Mouse (Mus musculus): Measurements from ENCODE around the gene Ccdc142. TPM values are rescaled to one million over a fixed set of nuclear protein-coding genes. Genes with fewer than 3 reads are reported as not detected.

Gene Ccdc142
- polyA plus RNA-seq, 2 experiments = 0.23 to 1.1 TPM

DNA sequence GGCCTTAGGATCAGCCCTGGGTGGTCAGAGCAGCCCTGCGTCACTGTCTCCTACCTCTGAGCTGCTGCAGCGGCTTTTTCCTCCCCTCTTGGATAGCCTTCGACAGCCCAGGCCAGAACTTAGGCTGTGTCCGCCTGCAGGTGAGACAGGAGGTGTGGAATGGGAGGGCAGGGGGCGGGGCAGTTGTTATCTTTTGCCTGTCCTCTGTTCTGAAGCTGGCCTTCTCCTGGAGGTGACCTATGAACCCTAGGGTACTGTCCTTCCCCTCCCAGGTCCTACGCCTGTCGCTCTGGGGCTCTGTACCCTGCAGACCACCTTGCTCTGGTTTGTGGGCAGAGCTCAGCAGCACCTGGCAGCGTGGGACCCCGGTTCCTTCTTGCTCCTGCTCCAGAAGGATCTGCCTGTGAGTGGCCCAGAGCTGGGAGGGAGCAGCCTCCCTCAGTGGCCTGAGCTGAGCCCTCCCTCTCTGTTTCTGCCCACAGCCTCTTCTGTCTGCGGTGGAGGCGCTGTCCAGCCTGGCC, 1.8 kb downstream of the Ccdc142 start:
- H3K9me3 ChIP-seq (ENCODE audit: control insufficient read depth, low read length) = no peaks in the 10 kb centered on the region
- DNase-seq (ENCODE audit: low read depth in 3 of 3, low spot score in 3 of 3) (no peak), ATAC-seq (ENCODE audit: insufficient read depth) (no peak)
- no peak overlapping the region for H3K27ac ChIP-seq
- H3K27me3 ChIP-seq (ENCODE audit: control insufficient read depth, insufficient read depth, low read length) = no peaks in the 10 kb centered on the region
- no peaks in the 10 kb centered on the region for H3K36me3 ChIP-seq (replicated peaks; ENCODE audit: control insufficient read depth, insufficient read depth, low read depth)
- peaks cover 13% of the 10 kb centered on the region in 2 experiments for H3K4me1 ChIP-seq (replicated peaks; ENCODE audit: control insufficient read depth in 2 of 2, insufficient read depth in 2 of 2, low read length in 1 of 2)
- peak overlapping the region; percentile 93 for H3K4me2 ChIP-seq (ENCODE audit: low read depth)
- 69% methylated on average over 11 of the region's 11 CpGs for WGBS (ENCODE audit: insufficient replicate concordance)
- H3K4me3 ChIP-seq (ENCODE audit: insufficient read depth in 1 of 2, low read depth in 2 of 2, low read length in 2 of 2) = 0 out of 4 replicates have a peak overlapping the region, but pooled peaks of 1 of the 2 experiments have one; percentile 81
- H3K9ac ChIP-seq (replicated peaks) = no peak overlapping the region
- TF ChIP-seq EP300 (IDR thresholded peaks at IDR 0.05; ENCODE audit: low read depth) = no peak
- TF ChIP-seq CTCF (IDR thresholded peaks at IDR 0.05; ENCODE audit: low read depth) = 0 out of 2 replicates have a peak, but pooled peaks have one; percentile 22

DNA sequence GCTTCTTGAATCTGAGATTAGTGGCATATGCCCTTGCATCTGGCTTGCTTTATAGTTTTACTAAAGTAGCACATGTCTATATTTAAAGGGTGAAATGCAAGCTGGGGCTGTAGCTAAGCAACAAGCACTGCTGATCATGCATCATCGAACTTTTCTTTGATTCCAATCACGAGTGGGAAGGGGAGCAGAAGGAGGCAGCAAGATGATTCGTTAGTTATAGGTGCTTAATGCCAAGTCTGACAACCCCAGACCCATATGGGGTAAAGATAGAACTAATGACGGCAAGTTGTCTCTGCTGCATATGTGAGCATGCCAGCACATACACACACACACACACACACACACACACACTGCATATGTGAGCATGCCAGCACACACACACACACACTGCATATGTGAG, 2.8 kb downstream of the Ccdc142 start:
- TF ChIP-seq EP300 (IDR thresholded peaks at IDR 0.05; ENCODE audit: low read depth) = no peak
- Histone ChIP-seq H3K9me3 (ENCODE audit: control insufficient read depth, low read length) (no peaks in the 10 kb centered on the region), H3K27ac (no peak overlapping the region), H3K9ac (replicated peaks) (no peak overlapping the region), H3K27me3 (ENCODE audit: control insufficient read depth, insufficient read depth, low read length) (no peaks in the 10 kb centered on the region), H3K4me2 (ENCODE audit: low read depth) (no peak overlapping the region), H3K4me1 (replicated peaks; ENCODE audit: control insufficient read depth in 2 of 2, insufficient read depth in 2 of 2, low read length in 1 of 2) (peaks cover 16 to 17% of the 10 kb centered on the region in 2 experiments), H3K4me3 (ENCODE audit: insufficient read depth in 1 of 2, low read depth in 2 of 2, low read length in 2 of 2) (no peak overlapping the region), H3K36me3 (replicated peaks; ENCODE audit: control insufficient read depth, insufficient read depth, low read depth) (no peaks in the 10 kb centered on the region)
- ATAC-seq (ENCODE audit: insufficient read depth) (no peak), DNase-seq (ENCODE audit: low read depth in 3 of 3, low spot score in 3 of 3) (no peak)
- 71% methylated on average over 4 of the region's 4 CpGs for WGBS (ENCODE audit: insufficient replicate concordance)

- Histone ChIP-seq H3K36me3 (replicated peaks; ENCODE audit: control insufficient read depth, insufficient read depth, low read depth) (peaks cover 3% of the 10 kb centered on the region; the same call in 1 of the 2 replicates), H3K27ac (peak overlapping the region; percentile 42), H3K4me2 (ENCODE audit: low read depth) (peak overlapping the region; percentile 97), H3K9me3 (ENCODE audit: control insufficient read depth, low read length) (no peaks in the 10 kb centered on the region), H3K4me1 (replicated peaks; ENCODE audit: control insufficient read depth in 2 of 2, insufficient read depth in 2 of 2, low read length in 1 of 2) (peaks cover 19 to 27% of the 10 kb centered on the region in 2 experiments), H3K4me3 (ENCODE audit: insufficient read depth in 1 of 2, low read depth in 2 of 2, low read length in 2 of 2) (peak overlapping the region; percentile 79 to 99), H3K27me3 (ENCODE audit: control insufficient read depth, insufficient read depth, low read length) (no peaks in the 10 kb centered on the region), H3K9ac (replicated peaks) (peak overlapping the region; percentile 4)
- peak; percentile 72 to 74 (median 72) for DNase-seq (ENCODE audit: low read depth in 3 of 3, low spot score in 3 of 3)
- peak; percentile 39 for ATAC-seq (ENCODE audit: insufficient read depth)
- TF ChIP-seq CTCF (IDR thresholded peaks at IDR 0.05; ENCODE audit: low read depth) = peak; percentile 98
- no peak for TF ChIP-seq EP300 (IDR thresholded peaks at IDR 0.05; ENCODE audit: low read depth)
- WGBS (ENCODE audit: insufficient replicate concordance) = 34% methylated on average over 13 of the region's 13 CpGs
Observed at GRCm38 (mm10) chr6:83107566-83108400, 6.4 kb downstream of the Ccdc142 start.

- WGBS (ENCODE audit: insufficient replicate concordance) = under 1% methylated on average over 76 of the region's 76 CpGs
Observed at GRCm38 (mm10) chr6:83108762-83109668, 7.6 kb downstream of the Ccdc142 start, which contains the start of gene Mrpl53. Gene Mrpl53 (plus strand): TSS chr6:83109040.

More at GRCm38 (mm10) chr6:83108762-83109668, 7.6 kb downstream of the Ccdc142 start, which contains the start of gene Mrpl53:
- H3K27ac ChIP-seq = peak within 1 kb of the TSS; percentile 92
- H3K9me3 ChIP-seq (ENCODE audit: control insufficient read depth, low read length) = no peaks in the 10 kb centered on the region
- peak; percentile 80 for ATAC-seq (ENCODE audit: insufficient read depth)
- peak within 1 kb of the TSS; percentile 97 for H3K4me2 ChIP-seq (ENCODE audit: low read depth)
- no peaks in the 10 kb centered on the region for H3K27me3 ChIP-seq (ENCODE audit: control insufficient read depth, insufficient read depth, low read length)
- H3K9ac ChIP-seq (replicated peaks) = peak within 1 kb of the TSS; percentile 97
- TF ChIP-seq CTCF (IDR thresholded peaks at IDR 0.05; ENCODE audit: low read depth) = 0 out of 2 replicates have a peak, but pooled peaks have one; percentile 0
- TF ChIP-seq EP300 (IDR thresholded peaks at IDR 0.05; ENCODE audit: low read depth) = no peak; the same call in 1 of the 2 replicates
- peaks cover 3% of the 10 kb centered on the region; the same call in 1 of the 2 replicates for H3K36me3 ChIP-seq (replicated peaks; ENCODE audit: control insufficient read depth, insufficient read depth, low read depth)
- peaks cover 16 to 23% of the 10 kb centered on the region in 2 experiments for H3K4me1 ChIP-seq (replicated peaks; ENCODE audit: control insufficient read depth in 2 of 2, insufficient read depth in 2 of 2, low read length in 1 of 2)
- H3K4me3 ChIP-seq (ENCODE audit: insufficient read depth in 1 of 2, low read depth in 2 of 2, low read length in 2 of 2) = peak within 1 kb of the TSS; percentile 79 to 99
- DNase-seq (ENCODE audit: low read depth in 3 of 3, low spot score in 3 of 3) = peak in 2 of 3 experiments; percentile 49 to 59
